Mouse (Mus musculus) ES-Bruce4 (cell line): ENCODE data around the gene Ifi47.

Source experiments
- CTCF ChIP-seq: IDR thresholded peaks from one replicate; pipeline ENCODE4 v1.8.1; 2011; ENCODE audit warnings: low read depth, low read length
- EP300 ChIP-seq: IDR thresholded peaks from 2 replicates; pipeline ENCODE4 v1.6.1; 2011; ENCODE audit warnings: low read depth, low read length; ENCODE audit not compliant: insufficient read depth
- POLR2A ChIP-seq: IDR thresholded peaks from one replicate; pipeline ENCODE4 v1.8.1; 2011; ENCODE audit warnings: low read length; ENCODE audit not compliant: insufficient read depth

- TF ChIP-seq EP300 (no peak), CTCF (no peak), POLR2A (no peak)
Observed at GRCm38 (mm10) chr11:49078719-49079118, 2.3 kb downstream of the Ifi47 start.
